Mouse (Mus musculus): Measurements from ENCODE around the gene Zfp39. TPM values are rescaled to one million over a fixed set of nuclear protein-coding genes. Genes with fewer than 3 reads are reported as not detected.

The Zfp39 gene
- total RNA-seq (2021): 1 to 10 TPM; 2.6 to 2.7 TPM
- long read RNA-seq, experiment 1, partial matches to known transcripts: 0 of 2 reads
- long read RNA-seq, experiment 1, other reads (novel, unspliced or antisense): 0 of 2 reads
- long read RNA-seq, experiment 2: 0 reads

DNA sequence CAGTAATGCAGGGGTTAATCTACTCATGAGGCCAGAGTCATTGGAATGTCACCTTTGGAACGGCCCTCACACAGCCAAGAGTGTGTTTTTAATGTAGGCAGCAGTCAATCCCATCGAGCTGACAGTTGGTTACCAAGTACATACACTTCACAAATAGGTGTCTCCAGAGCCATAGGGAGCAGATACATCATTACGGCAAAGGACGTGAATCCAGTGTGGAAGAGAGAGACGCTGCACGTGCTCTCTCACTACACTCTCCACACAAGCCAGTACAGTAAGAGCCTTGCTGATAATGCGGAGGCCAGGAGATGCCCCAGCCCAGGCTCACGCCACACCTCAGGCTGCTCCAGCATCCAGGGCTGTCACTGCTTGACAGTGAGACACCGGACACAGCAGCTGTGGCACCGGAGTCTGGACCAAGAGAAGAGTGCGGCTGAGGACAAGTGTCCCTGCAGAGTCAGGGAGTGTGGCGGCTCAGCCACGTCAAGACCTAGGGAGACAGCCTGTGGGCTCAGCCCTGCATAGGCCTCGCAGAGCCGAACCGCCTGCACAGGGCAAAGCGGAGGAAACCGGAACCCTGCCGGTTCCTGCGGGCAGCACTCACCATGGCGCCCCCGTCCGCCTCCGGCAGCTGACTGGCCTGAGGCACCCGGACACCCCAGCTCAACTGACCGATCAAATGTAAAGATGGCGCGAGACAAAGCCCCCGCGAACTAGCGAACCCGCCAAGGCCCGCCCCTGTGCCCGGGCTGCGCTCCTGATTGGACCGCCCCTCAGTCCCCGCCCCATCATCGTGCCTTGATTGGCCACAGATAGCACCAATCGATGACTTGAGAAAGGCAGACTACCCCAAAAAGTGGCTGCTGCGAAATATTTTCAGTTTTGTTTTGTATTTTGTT, at the start of gene Zfp39:
Gene Zfp39, minus strand, starts transcription at position 715 of the 899 bp plus-strand sequence.
- peak; percentile 97 to 99 for DNase-seq

- no peak for DNase-seq
These were observed 49.5 kb upstream of the Zfp39 start for GRCm38 (mm10) chr11:58953351-58954169.

- DNase-seq: no peak
These were observed 47.2 kb upstream of the Zfp39 start for GRCm38 (mm10) chr11:58951210-58951609.

- no peak for DNase-seq
These were observed 45.7 kb upstream of the Zfp39 start for GRCm38 (mm10) chr11:58949480-58950431.

- peak; percentile 66 to 72 for DNase-seq
These were observed 44.8 kb upstream of the Zfp39 start, which contains the start of gene Hist3h2ba for GRCm38 (mm10) chr11:58948542-58949479. Hist3h2ba (plus strand) TSS chr11:58948920.

DNA sequence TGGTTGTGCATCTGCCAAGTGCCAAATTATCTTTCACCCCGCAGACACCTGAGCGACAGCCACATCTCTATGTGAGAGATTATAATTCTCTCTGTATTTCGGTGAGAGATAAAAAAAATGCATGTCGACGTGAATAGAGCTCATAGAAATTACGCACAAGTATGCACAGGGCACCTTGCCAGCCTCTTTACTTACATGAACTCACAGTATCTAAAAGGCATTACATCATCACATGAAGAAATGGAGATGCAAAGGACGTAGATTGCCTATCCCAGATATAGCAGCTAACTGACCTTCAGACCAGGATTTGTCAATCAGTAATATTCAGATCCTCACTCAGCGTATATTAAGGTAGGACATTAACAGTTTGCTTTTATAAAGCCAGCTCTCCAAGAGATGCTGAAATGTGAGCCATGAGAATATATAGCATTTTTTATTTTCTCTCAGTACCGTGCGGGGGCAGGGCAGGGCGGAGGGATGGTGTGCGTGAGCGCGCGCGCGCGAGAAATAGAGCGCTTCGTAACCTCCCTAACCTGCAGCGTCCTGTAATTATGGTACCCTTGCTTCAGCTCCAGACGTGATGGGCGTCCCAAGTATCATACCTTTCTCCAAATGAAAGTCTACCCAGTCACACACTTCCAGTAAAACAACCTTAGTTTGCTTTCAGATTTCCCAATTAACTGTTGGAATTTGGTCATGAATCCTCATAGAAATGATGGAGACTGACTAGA, 43.9 kb upstream of the Zfp39 start:
- no peak for DNase-seq

DNA sequence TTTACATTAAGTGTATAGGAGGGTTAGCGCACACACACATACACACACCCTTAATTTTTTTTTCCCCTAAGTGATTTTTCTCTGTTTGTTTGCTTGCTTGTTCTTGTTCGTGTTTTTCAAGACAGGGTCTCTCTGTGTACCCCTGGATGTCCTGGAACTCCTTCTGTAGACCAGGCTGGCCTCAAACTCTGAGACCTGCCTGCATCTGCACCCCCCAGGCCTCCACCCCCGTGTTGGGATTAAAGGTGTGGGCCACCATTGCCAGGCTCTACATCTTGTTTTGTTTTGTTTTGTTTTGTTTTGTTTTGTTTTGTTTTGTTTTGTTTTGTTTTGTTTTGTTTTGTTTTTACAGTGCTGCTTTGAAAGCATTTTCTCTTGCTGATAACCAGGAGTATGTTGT, 43.3 kb upstream of the Zfp39 start:
- no peak for DNase-seq

- DNase-seq: no peak
These were observed 40.1 kb upstream of the Zfp39 start for GRCm38 (mm10) chr11:58944136-58944535.

- DNase-seq: no peak
These were observed 35.0 kb upstream of the Zfp39 start for GRCm38 (mm10) chr11:58939088-58939439.

DNA sequence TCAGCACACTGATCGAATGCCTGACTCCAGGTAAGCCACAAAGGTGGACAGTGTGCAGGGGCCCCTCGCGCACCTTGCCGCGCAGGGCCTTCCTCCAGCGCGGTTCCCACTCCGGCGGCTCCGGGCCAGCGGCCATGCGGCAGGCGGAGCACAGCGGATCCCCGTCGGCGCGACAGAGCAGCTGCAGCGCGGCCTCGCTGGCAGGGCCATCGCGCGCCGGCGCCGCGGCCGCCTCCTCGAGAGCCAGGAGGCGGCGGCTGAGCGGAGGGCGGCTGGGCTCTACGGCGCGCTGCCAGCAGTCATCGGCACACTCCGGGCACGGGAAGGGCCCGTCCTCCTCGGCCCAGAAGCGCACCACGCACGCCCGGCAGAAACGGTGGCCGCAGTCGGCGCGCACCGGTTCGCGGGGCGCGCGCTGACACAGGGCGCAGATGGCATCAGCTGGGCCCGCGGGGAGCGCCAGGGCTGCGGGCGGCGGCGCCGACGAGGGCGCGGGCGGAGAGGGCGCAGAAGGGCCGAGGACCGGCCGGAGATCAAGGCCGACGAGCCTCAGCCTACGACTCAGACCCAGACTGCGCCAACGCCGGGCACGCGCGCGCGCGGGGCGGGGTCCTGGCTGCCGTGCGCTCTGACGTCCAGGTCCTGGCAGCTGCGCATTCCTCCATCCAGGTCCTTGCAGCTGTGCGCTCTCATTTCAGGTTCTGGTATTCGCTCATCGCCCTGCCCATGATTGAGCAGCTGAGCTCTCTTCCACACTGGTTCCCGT, 34.5 kb upstream of the Zfp39 start, which contains the start of gene Rnf187:
Gene Rnf187, minus strand, starts transcription at position 595 of the 766 bp plus-strand sequence.
- peak; percentile 94 for DNase-seq

GRCm38 (mm10) chr11:58937909-58938308, 33.9 kb upstream of the Zfp39 start:
- no peak for DNase-seq

GRCm38 (mm10) chr11:58931576-58931975, 27.6 kb upstream of the Zfp39 start:
- DNase-seq: no peak

- no peak for DNase-seq
These were observed 26.2 kb upstream of the Zfp39 start for GRCm38 (mm10) chr11:58930254-58930653.

- DNase-seq: no peak
These were observed 25.6 kb upstream of the Zfp39 start for GRCm38 (mm10) chr11:58929641-58930040.

DNA sequence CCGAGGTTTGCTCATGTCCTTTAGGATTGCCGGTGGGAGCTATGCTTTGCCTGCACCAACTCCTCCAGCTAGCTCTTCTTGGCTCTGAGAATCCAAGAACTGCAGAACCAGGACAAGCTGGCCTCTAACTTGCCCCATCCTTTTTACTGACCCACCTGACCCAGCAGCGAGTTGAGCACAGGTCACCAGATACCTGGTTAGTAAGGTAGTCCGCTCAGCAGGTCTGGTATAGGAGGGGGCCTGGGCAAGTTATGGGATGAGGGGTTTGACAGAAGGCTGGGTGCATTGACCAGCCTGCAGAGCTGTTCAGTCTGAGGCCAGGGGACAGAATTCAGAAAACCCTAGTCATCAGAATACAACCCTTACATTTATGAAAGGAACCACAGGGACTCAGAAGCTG, 25.0 kb upstream of the Zfp39 start:
- no peak for DNase-seq

DNA sequence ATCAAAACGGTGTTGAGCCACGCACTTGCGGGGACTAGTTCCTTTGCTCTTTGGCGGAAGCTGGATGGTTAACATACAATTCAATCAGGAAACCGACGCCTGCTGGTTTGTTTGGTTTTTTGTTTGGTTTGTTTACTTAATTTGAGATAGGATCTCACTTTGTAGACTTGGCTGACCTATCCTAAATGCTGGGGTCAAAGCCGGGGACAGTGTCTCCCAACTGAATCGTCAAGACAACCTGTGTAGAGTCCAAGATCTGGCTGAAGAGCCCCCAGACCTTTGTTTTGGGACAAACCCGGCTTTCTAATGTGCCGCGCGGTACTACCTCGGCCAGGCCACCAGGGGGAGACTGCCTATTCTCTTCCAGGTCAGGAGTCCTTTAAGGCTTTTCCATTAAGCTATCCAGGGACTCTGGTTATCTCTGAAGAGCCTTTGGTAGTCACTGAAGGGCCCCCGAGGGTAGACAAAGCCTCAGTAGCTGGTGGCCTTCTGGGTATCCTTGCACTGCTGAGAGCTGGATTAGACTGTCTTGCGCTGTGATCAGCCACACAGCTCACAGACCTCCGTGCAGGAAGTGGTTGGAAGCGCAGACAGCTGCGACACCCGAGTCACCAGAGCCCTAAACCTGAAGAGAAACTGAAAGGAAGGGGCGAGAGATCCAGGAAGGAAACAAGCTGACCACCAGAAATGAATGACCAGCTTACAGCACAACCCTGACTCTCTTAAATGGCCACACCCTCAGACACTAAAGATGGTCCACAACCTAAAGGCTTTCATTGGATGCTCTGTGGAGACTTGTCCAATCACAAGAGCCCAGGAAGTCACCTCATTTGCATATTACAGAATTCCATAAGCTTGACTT, 24.0 kb upstream of the Zfp39 start:
- DNase-seq: peak; percentile 68 to 78

DNA sequence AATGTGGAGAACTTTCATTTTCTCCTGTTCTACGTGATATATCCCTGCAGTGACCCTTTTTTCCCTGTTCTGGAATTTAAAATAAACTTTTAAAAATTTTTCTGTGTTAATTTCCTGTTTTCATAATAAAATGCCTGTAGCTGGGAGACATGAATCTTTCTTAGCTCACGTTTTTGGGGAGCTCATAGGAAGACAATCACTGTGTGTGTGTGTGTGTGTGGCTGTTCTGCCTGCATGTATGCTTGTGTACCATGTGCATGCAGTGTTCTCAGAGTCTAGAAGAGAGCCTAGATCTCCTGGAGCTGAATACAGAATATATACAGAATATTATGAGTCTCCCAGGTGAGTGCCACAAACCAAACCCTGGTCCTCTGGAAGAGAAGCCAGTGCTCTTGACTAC, 23.0 kb upstream of the Zfp39 start:
- DNase-seq: no peak

DNA sequence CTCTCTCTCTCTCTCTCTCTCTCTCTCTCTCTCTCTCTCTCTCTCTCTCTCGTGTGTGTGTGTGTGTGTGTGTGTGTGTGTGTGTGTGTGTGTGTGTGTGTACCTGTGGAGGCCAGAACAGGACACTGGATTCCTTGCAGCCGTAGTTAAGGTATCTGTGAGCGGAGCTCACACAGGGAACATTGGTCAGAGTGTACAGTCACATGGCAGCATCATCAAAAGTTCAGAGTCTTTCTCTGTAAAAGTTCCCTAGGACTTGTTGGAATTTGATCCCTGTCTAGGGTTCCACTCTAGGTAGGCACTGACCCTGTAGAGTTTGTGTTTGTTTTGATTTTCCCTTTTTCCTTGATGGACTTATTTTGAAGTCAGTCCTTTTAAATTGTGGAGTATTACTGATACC, 22.6 kb upstream of the Zfp39 start:
- no peak for DNase-seq
